Mouse (Mus musculus): ENCODE measurements at regions not wholly inside any gene's neighbourhood (a gene's known extent, or its start where the extent isn't known, plus 50 kb on each side); places are given as distances from the start of the nearest gene placed in this dataset.

GRCm38 (mm10) chr12:15966631-15967030 is 149.9 kb upstream of the Trib2 start:
- TF ChIP-seq CTCF (IDR thresholded peaks at IDR 0.05; ENCODE audit: low read depth) (no peak), EP300 (IDR thresholded peaks at IDR 0.05; ENCODE audit: low read depth) (no peak)
